Mouse (Mus musculus): ENCODE results near the gene Usf1.

GRCm38 (mm10) chr1:171402991-171403390 lies 8.1 kb upstream of the Usf1 start:
- TF ChIP-seq CTCF (IDR thresholded peaks at IDR 0.05; ENCODE audit: low read depth) (no peak), EP300 (IDR thresholded peaks at IDR 0.05; ENCODE audit: low read depth) (no peak)
